Mouse (Mus musculus) limb, embryonic 12.5 days (tissue): ENCODE measurements around the gene Btk. TPM values are rescaled to one million over a fixed set of nuclear protein-coding genes. Genes with fewer than 3 reads are reported as not detected.

ENCODE experiments used
- ATAC-seq: fragments of 200-750 bp; cut with Nextera tagmentation; 2 replicates; pipeline ENCODE4 v1.8.0; 2017; ENCODE audit warnings: low read depth, moderate TSS enrichment; ENCODE audit not compliant: insufficient number of reproducible peaks, insufficient read depth, low FRiP score, low TSS enrichment
- H3K27ac ChIP-seq: fragments of 300-500 bp; sonication (generic); 2 replicates; pipeline ENCODE4 v1.5.1; 2016; ENCODE audit warnings: mild to moderate bottlenecking, moderate library complexity
- H3K27me3 ChIP-seq: fragments of 300-500 bp; sonication (generic); 2 replicates; pipeline ENCODE4 v1.6.1; 2016; ENCODE audit warnings: mild to moderate bottlenecking, moderate library complexity
- H3K36me3 ChIP-seq: fragments of 300-500 bp; sonication (generic); 2 replicates; pipeline ENCODE4 v1.6.1; 2016; ENCODE audit warnings: mild to moderate bottlenecking, moderate library complexity
- H3K4me1 ChIP-seq: fragments of 300-500 bp; sonication (generic); replicated peaks from 2 replicates; pipeline ENCODE4 v1.6.1; 2016
- H3K4me2 ChIP-seq: fragments of 300-500 bp; sonication (generic); 2 replicates; pipeline ENCODE4 v1.6.1; 2016; ENCODE audit warnings: mild to moderate bottlenecking, moderate library complexity
- H3K4me3 ChIP-seq: fragments of 300-500 bp; sonication (generic); replicated peaks from 2 replicates; pipeline ENCODE4 v1.5.1; 2016; ENCODE audit warnings: mild to moderate bottlenecking
- H3K9ac ChIP-seq: fragments of 300-500 bp; sonication (generic); replicated peaks from 2 replicates; pipeline ENCODE4 v1.6.1; 2016; ENCODE audit warnings: mild to moderate bottlenecking, moderate library complexity
- H3K9me3 ChIP-seq: fragments of 300-500 bp; sonication (generic); 2 replicates; pipeline ENCODE4 v1.6.1; 2016; ENCODE audit warnings: mild to moderate bottlenecking, moderate library complexity
- WGBS: fragments of 180-500 bp; shearing (Covaris S2); methylation state at CpG from one replicate; pipeline ENCODE4 v1.1.7; 2016; 5-methylcytosine and 5-hydroxymethylcytosine counted together
- polyA plus RNA-seq: library from polyadenylated mRNA; unstranded; fragments of >200 nt; fragmentation: Nextera tagmentation; extraction: Ambion mirVana; gene quantifications from 2 replicates; pipeline ENCODE4 v1.2.1, GENCODE M21; 2016

Btk gene
- polyA plus RNA-seq, result 0.99 and 1.4 TPM in 2 replicates

DNA sequence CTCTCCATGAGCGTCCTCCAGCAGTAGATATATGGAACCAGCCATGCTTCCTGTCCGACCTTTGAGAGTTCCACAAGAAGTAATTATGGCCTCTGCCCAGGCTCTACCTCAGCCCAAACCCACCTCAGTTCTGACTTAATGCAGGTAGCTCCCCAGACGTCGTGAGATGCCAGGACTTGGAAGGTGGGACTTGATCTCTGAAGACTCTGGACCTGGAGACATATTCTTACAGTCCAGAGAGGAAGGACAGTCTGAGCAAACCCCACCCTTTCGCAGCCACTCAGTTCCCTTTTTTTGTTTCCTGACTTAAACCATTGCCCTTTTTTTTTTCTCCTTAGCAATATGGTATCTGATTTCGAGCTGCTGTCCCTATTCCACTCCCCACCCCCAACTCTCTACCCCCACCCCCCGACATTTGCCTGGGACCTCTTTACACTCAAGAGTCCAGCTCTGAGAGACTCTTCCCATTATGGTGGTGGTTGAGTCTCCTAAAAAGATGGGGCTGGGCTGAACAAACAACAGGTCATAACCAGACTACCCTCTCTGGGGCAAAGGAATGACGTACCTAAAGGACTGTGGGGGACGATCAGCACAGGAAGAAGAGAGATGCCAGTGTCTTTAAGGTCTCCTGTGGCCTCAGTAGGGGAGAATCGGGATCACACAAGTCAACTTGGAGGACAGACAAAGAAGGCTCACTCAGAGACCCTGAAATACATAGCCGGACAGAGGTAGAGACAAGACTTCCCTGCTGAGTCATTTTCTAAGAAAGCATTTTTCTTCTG is at the start of gene Btk:
TSS of gene Btk (minus strand) at position 683 of the 782 bp plus-strand sequence.
- no peak within 1 kb of the TSS for H3K4me2 ChIP-seq
- peaks cover 18% of the 10 kb centered on the region for H3K27me3 ChIP-seq
- H3K36me3 ChIP-seq, result peaks cover 6% of the 10 kb centered on the region; the same call in 1 of the 2 replicates
- H3K9me3 ChIP-seq, result no peaks in the 10 kb centered on the region
- ATAC-seq, result no peak
- WGBS, result 84% methylated on average over 11 of the region's 11 CpGs
- H3K4me3 ChIP-seq, result no peak within 1 kb of the TSS
- H3K4me1 ChIP-seq, result no peaks in the 10 kb centered on the region
- no peak within 1 kb of the TSS for H3K27ac ChIP-seq
- H3K9ac ChIP-seq, result no peak within 1 kb of the TSS

DNA sequence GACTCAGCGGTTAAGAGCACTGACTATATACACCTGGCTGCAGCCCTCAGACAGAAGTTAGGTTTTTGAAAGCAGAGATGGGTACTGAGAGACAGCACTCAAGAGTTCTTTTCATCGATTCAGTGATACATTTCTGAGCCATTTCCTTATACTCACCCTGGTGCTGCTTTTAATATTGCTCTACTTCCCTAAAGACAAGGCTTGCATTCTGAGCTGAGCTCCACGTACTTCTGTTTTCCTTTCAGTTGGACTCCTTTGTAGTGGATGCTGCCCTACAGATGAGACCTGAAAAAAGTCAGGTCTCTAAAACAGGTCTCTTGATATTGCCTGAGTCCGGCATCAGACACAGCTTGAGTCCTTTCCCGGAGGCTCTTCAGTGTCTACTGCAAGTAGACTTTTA is 49.3 kb upstream of the Btk start:
- 81% methylated on average over 5 of the region's 5 CpGs for WGBS
- Histone ChIP-seq H3K4me2 (no peak overlapping the region), H3K9ac (no peak overlapping the region), H3K4me3 (no peak overlapping the region), H3K9me3 (no peaks in the 10 kb centered on the region), H3K4me1 (no peaks in the 10 kb centered on the region), H3K27ac (no peak overlapping the region), H3K36me3 (no peaks in the 10 kb centered on the region), H3K27me3 (peaks cover 5% of the 10 kb centered on the region; the same call in 1 of the 2 replicates)
- no peak for ATAC-seq

DNA sequence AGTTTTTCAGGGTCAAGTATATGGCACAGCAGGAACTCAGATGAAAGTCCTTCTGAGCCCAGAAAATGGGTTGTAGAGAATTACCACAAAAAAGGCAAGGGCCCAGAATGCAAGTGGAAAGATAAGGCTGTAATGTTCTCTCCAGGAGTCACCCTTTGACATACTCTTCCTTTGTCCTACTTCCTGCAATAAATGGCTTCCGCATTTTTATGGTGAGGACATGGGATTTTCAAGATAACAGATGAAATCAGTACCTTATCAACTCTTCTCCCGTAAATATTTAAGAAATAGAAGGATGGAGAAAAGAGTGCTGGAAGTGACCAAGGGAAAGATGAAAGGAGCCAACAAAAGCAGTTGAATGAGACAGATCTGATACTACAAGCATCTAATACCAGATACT is 44.8 kb upstream of the Btk start:
- WGBS, result 89% methylated on average over 2 of the region's 2 CpGs
- Histone ChIP-seq H3K27ac (no peak overlapping the region), H3K9me3 (no peaks in the 10 kb centered on the region), H3K27me3 (peaks cover 6% of the 10 kb centered on the region; the same call in 1 of the 2 replicates), H3K4me1 (no peaks in the 10 kb centered on the region), H3K36me3 (no peaks in the 10 kb centered on the region), H3K4me3 (no peak overlapping the region), H3K9ac (no peak overlapping the region), H3K4me2 (no peak overlapping the region)
- ATAC-seq, result no peak

DNA sequence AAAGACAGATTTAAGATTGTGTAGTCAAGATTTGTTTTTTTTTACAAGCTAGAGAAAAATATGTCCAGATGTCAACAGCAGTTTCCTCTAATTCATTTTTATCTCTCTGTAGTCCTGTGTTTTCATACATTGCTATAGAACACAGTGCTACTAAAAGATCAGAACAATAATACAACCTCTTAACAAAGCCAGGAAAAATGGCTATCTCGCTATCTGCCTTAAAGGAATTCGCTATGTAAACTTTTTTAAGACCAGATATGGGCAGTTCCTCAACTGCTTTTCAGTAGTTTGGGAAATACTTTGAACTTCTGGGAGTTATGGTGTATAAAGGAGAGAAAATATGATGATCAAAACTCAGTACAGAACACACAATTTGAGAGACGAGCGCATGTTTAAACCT is 40.0 kb upstream of the Btk start:
- no peak overlapping the region for H3K4me3 ChIP-seq
- no peaks in the 10 kb centered on the region for H3K9me3 ChIP-seq
- H3K9ac ChIP-seq, result no peak overlapping the region
- H3K27me3 ChIP-seq, result peaks cover 14% of the 10 kb centered on the region
- no peak overlapping the region for H3K4me2 ChIP-seq
- H3K36me3 ChIP-seq, result no peaks in the 10 kb centered on the region
- no peak overlapping the region for H3K27ac ChIP-seq
- 85% methylated on average over 4 of the region's 4 CpGs for WGBS
- ATAC-seq, result no peak
- no peaks in the 10 kb centered on the region for H3K4me1 ChIP-seq

DNA sequence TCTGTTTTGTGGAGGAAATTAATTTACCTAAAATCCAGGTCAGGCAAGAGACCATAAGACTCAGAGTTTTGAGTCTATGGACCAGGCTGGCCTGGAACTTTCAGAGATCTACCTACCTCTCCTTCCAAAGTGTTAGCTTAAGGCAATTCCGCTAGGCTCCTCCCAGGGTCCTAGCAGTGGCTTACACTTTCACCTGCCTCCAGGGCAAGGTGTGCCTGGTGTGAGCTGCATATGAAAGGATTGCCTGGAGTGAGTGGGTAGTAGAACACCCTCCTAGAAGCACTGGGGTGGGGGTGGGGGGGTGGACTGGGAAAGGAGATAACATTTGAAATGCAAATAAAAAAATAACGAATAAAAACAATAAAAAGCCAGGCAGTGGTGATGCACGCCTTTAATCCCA is 38.3 kb upstream of the Btk start:
- Histone ChIP-seq H3K27me3 (peaks cover 14% of the 10 kb centered on the region), H3K9me3 (no peaks in the 10 kb centered on the region), H3K4me2 (no peak overlapping the region), H3K4me1 (no peaks in the 10 kb centered on the region), H3K9ac (no peak overlapping the region), H3K4me3 (no peak overlapping the region), H3K27ac (no peak overlapping the region), H3K36me3 (no peaks in the 10 kb centered on the region)
- ATAC-seq, result no peak
- WGBS, result 80% methylated on average over 3 of the region's 3 CpGs

DNA sequence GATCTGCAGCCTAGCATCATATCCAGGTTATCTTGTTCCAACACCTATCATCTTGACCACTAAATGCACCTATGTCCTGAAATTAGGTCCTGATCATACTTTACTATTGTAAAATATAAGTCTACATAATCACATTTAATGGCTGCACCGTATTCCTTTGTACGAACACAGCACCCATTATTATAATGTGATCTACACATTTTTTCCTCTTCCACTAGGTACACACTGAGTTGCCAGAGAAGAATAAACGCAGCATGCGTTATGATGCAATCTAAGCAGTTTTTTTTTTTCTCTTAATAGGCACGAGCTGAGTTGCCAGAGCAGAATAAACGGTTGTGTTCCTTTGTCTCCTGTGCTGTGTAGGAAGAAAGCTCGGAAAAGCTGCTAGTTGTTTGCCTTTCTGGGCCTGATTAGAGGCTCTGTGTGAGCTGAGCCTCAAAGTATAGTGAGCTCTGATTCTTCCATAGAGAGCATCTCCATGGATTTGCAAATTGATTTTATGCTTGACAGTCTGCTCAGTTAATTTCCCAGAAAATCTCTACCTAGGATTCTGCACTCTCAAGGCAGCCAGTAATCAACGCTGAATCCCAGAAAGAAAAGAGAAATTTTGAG is 37.0 kb upstream of the Btk start:
- ATAC-seq, result no peak
- H3K4me3 ChIP-seq, result no peak overlapping the region
- H3K27ac ChIP-seq, result no peak overlapping the region
- H3K9ac ChIP-seq, result no peak overlapping the region
- no peak overlapping the region for H3K4me2 ChIP-seq
- no peaks in the 10 kb centered on the region for H3K9me3 ChIP-seq
- no peaks in the 10 kb centered on the region for H3K36me3 ChIP-seq
- H3K27me3 ChIP-seq, result peaks cover 8% of the 10 kb centered on the region; the same call in 1 of the 2 replicates
- H3K4me1 ChIP-seq, result no peaks in the 10 kb centered on the region
- WGBS, result 63% methylated on average over 8 of the region's 8 CpGs

DNA sequence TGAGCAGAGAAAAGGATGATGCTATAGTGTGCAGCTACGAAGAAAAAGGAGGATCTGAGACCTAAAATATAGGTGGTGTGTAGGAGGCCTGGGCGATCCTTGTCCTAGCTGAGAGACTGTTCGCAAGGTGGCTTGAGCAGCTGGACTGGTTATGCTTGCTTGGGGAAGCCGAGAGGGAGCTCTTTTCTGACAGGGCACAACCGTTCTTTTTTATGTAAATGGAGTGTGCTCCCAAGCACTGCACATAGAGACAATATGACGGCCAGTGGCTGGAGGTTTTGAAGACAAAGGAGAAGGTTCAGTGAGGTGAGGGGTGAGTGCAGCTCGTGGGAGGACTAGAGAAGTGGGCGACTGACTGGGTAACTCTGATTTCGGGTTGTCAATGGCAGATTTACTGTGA is 36.3 kb upstream of the Btk start:
- H3K27ac ChIP-seq, result no peak overlapping the region
- H3K4me1 ChIP-seq, result no peaks in the 10 kb centered on the region
- no peak overlapping the region for H3K4me2 ChIP-seq
- no peak overlapping the region for H3K4me3 ChIP-seq
- no peak overlapping the region for H3K9ac ChIP-seq
- no peaks in the 10 kb centered on the region for H3K36me3 ChIP-seq
- peaks cover 8% of the 10 kb centered on the region; the same call in 1 of the 2 replicates for H3K27me3 ChIP-seq
- WGBS, result 73% methylated on average over 9 of the region's 9 CpGs
- no peak for ATAC-seq
- H3K9me3 ChIP-seq, result no peaks in the 10 kb centered on the region

DNA sequence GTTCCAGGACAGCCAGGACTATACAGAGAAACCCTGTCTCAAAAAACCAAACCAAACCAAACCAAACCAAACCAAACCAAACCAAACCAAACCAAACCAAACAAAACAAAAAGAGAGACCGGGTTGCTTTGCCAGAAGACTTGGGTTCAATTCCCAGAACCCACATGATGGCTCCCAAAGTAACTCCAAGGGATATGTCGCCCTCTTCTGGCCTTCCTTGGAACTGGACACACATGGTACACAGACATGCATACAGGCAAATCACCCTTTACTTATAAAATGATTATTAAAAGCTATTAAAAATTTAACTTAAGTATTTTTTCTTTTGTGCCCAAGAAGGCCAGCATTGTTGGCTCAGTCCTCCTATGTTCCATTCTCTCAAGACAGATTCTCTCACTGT is 30.9 kb upstream of the Btk start:
- H3K27ac ChIP-seq, result no peak overlapping the region
- 73% methylated on average over 2 of the region's 2 CpGs for WGBS
- H3K9ac ChIP-seq, result no peak overlapping the region
- peaks cover 3% of the 10 kb centered on the region; the same call in 1 of the 2 replicates for H3K27me3 ChIP-seq
- no peaks in the 10 kb centered on the region for H3K4me1 ChIP-seq
- H3K36me3 ChIP-seq, result no peaks in the 10 kb centered on the region
- no peak overlapping the region for H3K4me2 ChIP-seq
- no peak for ATAC-seq
- H3K4me3 ChIP-seq, result no peak overlapping the region
- H3K9me3 ChIP-seq, result no peaks in the 10 kb centered on the region

DNA sequence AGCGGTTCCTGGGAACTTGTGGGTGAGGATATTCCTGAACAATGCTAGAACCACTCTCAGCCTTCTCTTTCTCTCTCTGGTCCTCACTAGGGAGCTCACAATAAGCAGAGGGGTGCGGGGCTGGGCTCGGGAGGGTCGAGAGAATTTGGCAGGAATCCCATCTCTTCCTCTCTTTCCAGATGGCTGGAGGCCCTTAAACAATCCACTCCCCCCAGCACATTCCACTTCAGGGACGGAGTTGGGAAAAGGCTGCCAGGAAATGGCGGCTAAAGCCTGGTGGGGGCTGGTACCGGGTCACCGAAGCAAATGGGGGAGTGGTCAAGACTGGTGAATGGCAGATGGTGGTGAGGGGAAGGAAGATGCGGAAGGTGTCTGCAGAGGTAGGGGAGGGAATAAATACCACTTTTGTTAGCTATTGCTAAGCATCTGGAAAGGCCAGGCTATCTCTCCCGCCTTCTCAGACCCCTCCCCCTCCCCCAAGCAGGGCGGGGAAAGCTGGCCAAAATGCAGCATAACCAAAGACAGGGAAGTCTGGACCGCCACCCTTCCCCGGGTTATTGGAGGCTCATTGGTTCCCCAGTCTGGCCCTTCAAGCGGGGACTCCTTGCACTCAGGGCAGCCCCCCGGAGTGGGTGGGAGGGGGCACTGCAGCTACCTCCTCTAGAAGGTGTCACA is 29.1 kb upstream of the Btk start:
- ATAC-seq, result peak; percentile 95
- Histone ChIP-seq H3K27ac (peak overlapping the region; percentile 92), H3K4me2 (peak overlapping the region; percentile 44), H3K36me3 (no peaks in the 10 kb centered on the region), H3K27me3 (peaks cover 3% of the 10 kb centered on the region; the same call in 1 of the 2 replicates), H3K4me1 (no peaks in the 10 kb centered on the region), H3K4me3 (peak overlapping the region; percentile 27), H3K9me3 (no peaks in the 10 kb centered on the region), H3K9ac (no peak overlapping the region)
- WGBS, result 33% methylated on average over 14 of the region's 15 CpGs

DNA sequence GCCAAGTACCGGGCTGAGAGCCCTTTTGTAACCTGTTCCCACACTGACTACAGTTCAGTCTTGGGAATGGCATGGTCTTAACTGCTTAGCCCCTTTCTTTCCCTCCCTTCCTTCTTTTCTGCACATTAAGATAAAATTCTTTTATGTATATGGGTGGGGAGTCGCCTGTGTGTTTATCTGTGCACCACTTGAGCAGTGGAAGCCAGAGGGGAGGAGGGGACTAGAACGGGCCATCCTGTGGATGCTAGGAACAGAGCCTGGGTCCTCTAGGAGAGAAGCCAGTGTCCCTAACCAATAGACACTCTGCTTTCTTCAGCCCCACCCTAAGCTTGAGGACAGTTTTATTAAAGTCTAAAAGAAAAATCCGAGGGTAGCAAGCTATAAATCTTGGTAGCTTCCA is 27.6 kb upstream of the Btk start:
- H3K9me3 ChIP-seq, result no peaks in the 10 kb centered on the region
- no peak for ATAC-seq
- H3K9ac ChIP-seq, result no peak overlapping the region
- no peak overlapping the region for H3K4me2 ChIP-seq
- 81% methylated on average over 4 of the region's 4 CpGs for WGBS
- no peak overlapping the region for H3K4me3 ChIP-seq
- H3K27me3 ChIP-seq, result 0 out of 2 replicates have a peak, but pooled peaks cover 3% of the 10 kb centered on the region
- no peaks in the 10 kb centered on the region for H3K4me1 ChIP-seq
- H3K27ac ChIP-seq, result no peak overlapping the region
- no peaks in the 10 kb centered on the region for H3K36me3 ChIP-seq

DNA sequence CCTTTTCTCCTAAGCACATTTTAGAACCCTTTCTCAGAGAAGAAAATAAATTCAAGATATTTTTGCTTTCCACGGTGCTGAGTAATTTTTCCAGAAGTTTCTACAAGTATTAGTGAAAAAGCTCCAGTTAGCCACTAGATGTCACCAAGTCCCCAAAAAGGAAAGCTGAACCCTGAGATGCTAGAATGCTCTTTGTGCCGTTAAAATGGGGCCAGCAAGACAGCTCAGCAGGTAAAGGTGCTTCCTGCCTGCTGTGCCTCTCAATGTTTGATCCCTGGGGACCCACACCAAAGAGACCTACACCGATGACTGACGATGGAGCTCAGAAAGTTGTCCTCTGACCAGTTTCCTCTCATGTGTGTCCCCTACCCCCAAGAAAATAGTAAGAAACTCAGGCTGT is 26.1 kb upstream of the Btk start:
- Histone ChIP-seq H3K4me1 (no peaks in the 10 kb centered on the region), H3K27me3 (0 out of 2 replicates have a peak, but pooled peaks cover 3% of the 10 kb centered on the region), H3K4me3 (no peak overlapping the region), H3K36me3 (no peaks in the 10 kb centered on the region), H3K9ac (no peak overlapping the region), H3K4me2 (no peak overlapping the region), H3K27ac (no peak overlapping the region), H3K9me3 (no peaks in the 10 kb centered on the region)
- 49% methylated on average over 4 of the region's 4 CpGs for WGBS
- ATAC-seq, result no peak
